Mouse (Mus musculus) heart, embryonic 15.5 days (tissue): ENCODE data around the gene Rbms2. TPM values are rescaled to one million over a fixed set of nuclear protein-coding genes. Genes with fewer than 3 reads are reported as not detected.
A peak's percentile ranks its signal among the peaks of the same experiment; 100 is the strongest.
"Not testable (repeated sequence)": the region's sequence is repeated elsewhere in the genome, so short reads cannot be mapped to it uniquely, and the experiment has no call there.

ENCODE experiments used
- ATAC-seq: fragments of 200-750 bp; cut with Nextera tagmentation; replicated peaks from 2 replicates; pipeline ENCODE4 v1.8.0; 2017; ENCODE audit warnings: low read depth, moderate TSS enrichment; ENCODE audit not compliant: insufficient number of reproducible peaks, insufficient read depth, low FRiP score
- H3K27ac ChIP-seq: fragments of 300-500 bp; sonication (generic); 2 replicates; pipeline ENCODE4 v1.5.1; 2015; ENCODE audit warnings: mild to moderate bottlenecking, inconsistent platforms
- H3K27me3 ChIP-seq: fragments of 300-500 bp; sonication (generic); 2 replicates; pipeline ENCODE4 v1.6.1; 2015; ENCODE audit warnings: inconsistent platforms
- H3K36me3 ChIP-seq: fragments of 300-500 bp; sonication (generic); 2 replicates; pipeline ENCODE4 v1.6.1; 2015; ENCODE audit warnings: mild to moderate bottlenecking, inconsistent platforms
- H3K4me1 ChIP-seq: fragments of 300-500 bp; sonication (generic); replicated peaks from 2 replicates; pipeline ENCODE4 v1.6.1; 2015; ENCODE audit warnings: inconsistent platforms
- H3K4me2 ChIP-seq: fragments of 300-500 bp; sonication (generic); 2 replicates; pipeline ENCODE4 v1.6.1; 2015; ENCODE audit warnings: inconsistent platforms, mild to moderate bottlenecking, moderate library complexity
- H3K4me3 ChIP-seq: fragments of 300-500 bp; sonication (generic); 2 replicates; pipeline ENCODE4 v1.5.1; 2015; ENCODE audit warnings: mild to moderate bottlenecking, inconsistent platforms
- H3K9ac ChIP-seq: fragments of 300-500 bp; sonication (generic); 2 replicates; pipeline ENCODE4 v1.6.1; 2015; ENCODE audit warnings: mild to moderate bottlenecking, inconsistent platforms
- H3K9me3 ChIP-seq: fragments of 300-500 bp; sonication (generic); replicated peaks from 2 replicates; pipeline ENCODE4 v1.6.1; 2016; ENCODE audit warnings: inconsistent platforms
- WGBS: fragments of 180-500 bp; shearing (Covaris S2); methylation state at CpG from one replicate; pipeline ENCODE4 v1.1.7; 2015; ENCODE audit warnings: mixed read lengths; 5-methylcytosine and 5-hydroxymethylcytosine counted together
- polyA plus RNA-seq: library from polyadenylated mRNA; unstranded; fragments of >200 nt; fragmentation: Nextera tagmentation; extraction: Ambion mirVana; gene quantifications from 2 replicates; pipeline ENCODE4 v1.2.1, GENCODE M21; 2015

Gene Rbms2
- polyA plus RNA-seq: 33.8 and 38.2 TPM in 2 replicates

DNA sequence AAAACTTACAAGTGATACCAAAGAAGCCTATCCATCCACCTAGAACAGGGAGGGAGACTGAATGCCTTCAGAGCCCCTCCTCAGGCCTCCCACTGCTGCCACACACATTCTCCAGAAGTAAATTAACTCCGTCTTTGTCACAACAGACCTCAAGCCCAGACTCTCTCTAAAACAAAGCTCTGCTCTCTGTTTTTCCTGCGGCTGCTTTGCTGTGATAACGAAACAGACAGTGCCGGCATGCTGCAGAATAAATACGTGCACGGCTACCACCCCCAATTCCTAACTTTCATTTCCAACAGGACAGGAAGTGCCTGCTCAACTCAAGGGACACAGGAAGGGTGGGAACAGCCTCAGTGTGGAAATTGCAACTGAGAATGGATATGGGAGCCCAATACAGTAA lies at the start of gene Rbms2:
TSS of gene Rbms2 (minus strand) at position 309 of the 400 bp plus-strand sequence.
- Histone ChIP-seq H3K36me3 (no peaks in the 10 kb centered on the region), H3K4me2 (peak within 1 kb of the TSS; percentile 51), H3K4me1 (peaks cover 10% of the 10 kb centered on the region), H3K9me3 (no peaks in the 10 kb centered on the region), H3K27ac (peak within 1 kb of the TSS; percentile 74), H3K9ac (peak within 1 kb of the TSS; percentile 37), H3K27me3 (no peaks in the 10 kb centered on the region), H3K4me3 (peak within 1 kb of the TSS; percentile 39)
- ATAC-seq: peak; percentile 58
- WGBS: 4% methylated on average over 6 of the region's 6 CpGs

DNA sequence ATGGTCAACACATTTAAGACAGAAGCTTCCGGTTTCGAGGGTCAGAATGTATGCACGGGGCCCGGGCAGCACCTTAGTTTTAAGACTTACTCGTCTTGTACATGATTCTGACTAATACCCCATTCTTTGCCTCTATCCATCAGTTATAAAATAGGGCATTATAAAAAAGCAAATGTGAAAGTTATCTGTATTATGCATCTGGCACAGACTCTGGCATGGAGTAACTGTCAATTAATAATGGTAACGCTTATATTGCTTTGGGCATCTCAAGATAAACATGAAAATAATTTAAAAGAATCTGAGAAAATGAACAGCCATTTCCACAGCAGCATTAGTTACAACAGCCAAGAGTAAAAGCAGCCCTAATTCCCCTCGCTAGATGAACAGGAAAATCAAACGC lies 47.9 kb upstream of the Rbms2 start:
- no peak for ATAC-seq
- no peaks in the 10 kb centered on the region for H3K27me3 ChIP-seq
- H3K4me1 ChIP-seq: peaks cover 7% of the 10 kb centered on the region
- H3K4me3 ChIP-seq: no peak overlapping the region
- no peak overlapping the region for H3K4me2 ChIP-seq
- no peaks in the 10 kb centered on the region for H3K36me3 ChIP-seq
- 89% methylated on average over 8 of the region's 8 CpGs for WGBS
- no peaks in the 10 kb centered on the region for H3K9me3 ChIP-seq
- no peak overlapping the region for H3K9ac ChIP-seq
- H3K27ac ChIP-seq: no peak overlapping the region

DNA sequence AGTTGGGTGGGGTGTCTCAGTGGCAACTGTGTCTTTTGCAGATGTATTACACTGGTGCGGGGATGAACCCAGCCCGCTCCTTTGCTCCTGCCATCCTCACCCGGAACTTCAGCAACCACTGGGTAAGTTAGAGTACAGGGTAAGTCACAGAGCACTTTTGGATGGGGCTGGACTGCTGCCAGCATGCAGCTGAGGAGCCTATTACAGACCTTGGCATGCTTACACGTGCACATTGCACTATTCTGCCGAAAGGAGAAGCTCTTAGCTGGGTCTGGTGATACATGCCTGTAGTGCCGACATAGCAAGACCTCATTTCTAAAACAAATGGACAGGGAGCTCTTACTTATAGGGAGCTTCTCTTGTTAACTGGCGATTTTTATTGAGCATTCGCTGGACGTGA lies 47.5 kb upstream of the Rbms2 start:
- no peak overlapping the region for H3K4me3 ChIP-seq
- no peak overlapping the region for H3K27ac ChIP-seq
- no peak for ATAC-seq
- H3K4me1 ChIP-seq: peaks cover 4% of the 10 kb centered on the region
- 68% methylated on average over 9 of the region's 9 CpGs for WGBS
- no peaks in the 10 kb centered on the region for H3K9me3 ChIP-seq
- no peak overlapping the region for H3K4me2 ChIP-seq
- H3K27me3 ChIP-seq: no peaks in the 10 kb centered on the region
- H3K36me3 ChIP-seq: no peaks in the 10 kb centered on the region
- no peak overlapping the region for H3K9ac ChIP-seq

DNA sequence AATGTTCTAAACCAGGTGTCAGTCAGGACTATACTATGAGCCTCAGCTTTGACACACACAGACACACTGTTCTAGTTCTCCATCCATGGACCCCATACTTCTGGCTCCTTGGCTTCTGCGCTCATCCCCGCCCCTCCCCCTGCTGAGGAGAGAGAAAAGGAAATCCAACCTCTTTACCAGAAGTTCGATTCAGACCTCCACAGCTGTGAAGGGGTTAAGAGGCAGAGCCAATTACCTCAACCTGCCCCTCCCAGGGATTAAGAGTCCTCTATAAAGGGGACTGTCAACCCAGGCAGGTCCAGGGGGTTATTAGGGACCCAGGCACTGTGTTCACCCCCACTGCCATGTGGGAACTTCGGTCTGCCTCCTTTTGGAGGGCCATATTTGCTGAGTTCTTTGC lies 45.4 kb upstream of the Rbms2 start, which contains the start of gene Mip:
TSS of gene Mip (plus strand) at position 301 of the 400 bp plus-strand sequence.
- no peaks in the 10 kb centered on the region for H3K4me1 ChIP-seq
- H3K9ac ChIP-seq: no peak within 1 kb of the TSS
- no peaks in the 10 kb centered on the region for H3K27me3 ChIP-seq
- H3K4me3 ChIP-seq: no peak within 1 kb of the TSS
- H3K4me2 ChIP-seq: no peak within 1 kb of the TSS
- H3K27ac ChIP-seq: no peak within 1 kb of the TSS
- 55% methylated on average over 4 of the region's 4 CpGs for WGBS
- ATAC-seq: no peak
- no peaks in the 10 kb centered on the region for H3K36me3 ChIP-seq
- H3K9me3 ChIP-seq: no peaks in the 10 kb centered on the region

DNA sequence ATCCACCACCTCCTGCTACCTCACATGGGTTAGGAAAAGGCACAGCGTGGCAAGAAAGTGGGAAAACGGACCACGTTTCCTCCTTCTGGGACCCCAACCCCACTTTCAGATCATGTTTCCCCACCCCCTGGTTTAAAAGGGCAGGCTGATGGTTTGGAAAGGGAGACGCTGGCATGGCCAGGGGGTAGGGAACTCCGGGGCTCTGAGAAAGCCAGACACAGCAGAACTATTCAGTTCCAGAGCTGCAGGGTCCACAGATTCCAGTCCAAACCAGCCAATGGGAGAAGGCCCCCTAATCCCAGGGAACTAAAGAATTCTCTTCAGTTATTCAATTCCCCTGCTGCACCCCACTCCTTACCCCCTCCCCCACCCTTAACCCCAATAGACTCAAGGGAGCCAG lies 45.0 kb upstream of the Rbms2 start:
- Histone ChIP-seq H3K4me3 (no peak overlapping the region), H3K27me3 (no peaks in the 10 kb centered on the region), H3K9ac (no peak overlapping the region), H3K4me2 (no peak overlapping the region), H3K4me1 (no peaks in the 10 kb centered on the region), H3K9me3 (no peaks in the 10 kb centered on the region), H3K27ac (no peak overlapping the region), H3K36me3 (no peaks in the 10 kb centered on the region)
- WGBS: 40% methylated on average over 5 of the region's 5 CpGs
- no peak for ATAC-seq

DNA sequence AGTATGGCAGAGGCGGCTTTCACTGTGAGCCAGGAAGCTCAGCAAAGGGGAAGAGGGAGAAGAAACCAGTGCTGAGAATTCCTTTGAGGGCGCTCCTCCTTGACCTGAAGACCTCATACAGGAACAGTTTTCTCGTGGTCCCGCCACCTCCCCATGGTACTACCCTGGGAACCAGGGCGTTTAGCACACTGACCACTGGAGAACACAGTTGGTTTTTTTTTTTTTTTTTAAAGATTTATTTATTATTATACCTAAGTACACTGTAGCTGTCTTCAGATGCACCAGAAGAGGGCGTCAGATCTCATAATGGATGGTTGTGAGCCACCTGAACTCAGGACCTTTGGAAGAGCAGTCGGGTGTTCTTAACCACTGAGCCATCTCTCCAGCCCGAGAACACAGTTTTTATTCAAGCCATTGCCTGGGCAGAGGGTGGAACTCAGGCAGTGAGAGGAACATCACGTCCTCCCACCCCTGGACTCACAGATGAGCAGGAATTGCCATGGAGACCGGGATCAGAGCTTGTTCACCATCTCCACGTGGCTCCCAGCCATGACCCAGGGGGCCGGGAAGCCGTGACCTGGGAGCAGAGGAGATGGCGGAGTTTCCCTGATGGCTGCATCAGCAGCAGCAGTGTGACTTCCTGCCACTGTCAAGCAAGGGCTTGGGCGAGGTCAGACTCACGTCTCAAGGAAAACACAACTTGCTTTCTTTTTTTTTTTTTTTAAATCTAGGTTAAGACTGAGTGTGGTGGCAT lies 41.6 kb upstream of the Rbms2 start:
- Histone ChIP-seq H3K4me3 (no peak overlapping the region), H3K9ac (no peak overlapping the region), H3K27me3 (no peaks in the 10 kb centered on the region), H3K4me2 (no peak overlapping the region), H3K36me3 (no peaks in the 10 kb centered on the region), H3K4me1 (no peaks in the 10 kb centered on the region), H3K27ac (no peak overlapping the region), H3K9me3 (no peaks in the 10 kb centered on the region)
- ATAC-seq: no peak
- 60% methylated on average over 16 of the region's 16 CpGs for WGBS

DNA sequence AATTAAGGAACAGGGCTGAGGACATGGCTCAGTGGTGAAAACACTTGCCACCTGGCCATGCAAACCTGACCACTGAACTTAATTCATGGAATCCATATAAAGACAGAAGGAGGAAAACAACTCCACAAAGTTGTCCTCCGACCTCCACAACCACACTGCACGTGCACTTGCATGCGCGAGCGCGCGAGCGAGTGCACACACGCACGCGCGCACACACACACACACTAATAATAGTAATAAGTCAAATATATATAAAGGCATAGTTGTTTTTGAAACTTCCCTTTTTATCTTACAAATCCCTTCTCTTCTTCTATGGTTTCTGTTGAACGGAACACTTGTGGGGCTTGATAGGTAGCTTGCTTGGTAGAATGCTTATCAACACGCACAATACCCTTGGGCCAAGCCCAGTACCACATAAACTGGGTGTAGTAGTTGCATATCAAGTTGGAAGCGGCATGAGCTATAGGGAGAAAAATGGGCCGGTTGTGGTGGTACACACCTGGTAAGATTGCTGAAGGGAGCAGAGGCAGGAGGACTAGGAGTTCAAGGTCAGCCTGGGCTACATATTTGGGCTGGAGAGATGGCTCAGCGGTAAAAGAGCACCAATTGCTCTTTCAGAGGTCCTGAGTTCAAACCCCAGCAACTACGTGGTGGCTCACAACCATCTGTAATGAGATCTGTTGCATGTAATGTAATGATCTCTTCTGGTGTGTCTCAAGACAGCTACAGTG lies 38.5 kb upstream of the Rbms2 start:
- Histone ChIP-seq H3K4me3 (no peak overlapping the region), H3K9me3 (no peaks in the 10 kb centered on the region), H3K36me3 (no peaks in the 10 kb centered on the region), H3K9ac (no peak overlapping the region), H3K27me3 (peaks cover under 1% of the 10 kb centered on the region; the same call in 1 of the 2 replicates), H3K4me1 (no peaks in the 10 kb centered on the region), H3K4me2 (no peak overlapping the region), H3K27ac (no peak overlapping the region)
- ATAC-seq: no peak
- 90% methylated on average over 18 of the region's 18 CpGs for WGBS

DNA sequence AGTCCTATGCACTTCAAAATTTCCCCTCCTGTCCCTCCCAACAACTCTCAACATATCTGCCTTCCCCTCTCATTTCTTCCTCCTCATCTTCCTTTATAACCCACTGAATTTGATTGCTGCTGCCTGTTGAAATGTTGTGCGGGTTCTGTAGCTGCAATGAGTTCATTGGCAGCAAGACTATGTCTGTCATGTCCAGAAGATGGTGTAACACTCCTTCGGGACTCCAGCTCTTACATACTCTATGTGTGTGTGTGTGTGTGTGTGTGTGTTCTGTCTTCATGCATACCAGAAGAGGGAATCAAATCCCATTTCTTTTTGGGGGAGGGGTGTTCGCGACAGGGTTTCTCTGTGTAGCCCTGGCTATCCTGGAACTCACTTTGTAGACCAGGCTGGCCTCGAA lies 34.9 kb upstream of the Rbms2 start:
- H3K4me2 ChIP-seq: no peak overlapping the region
- no peaks in the 10 kb centered on the region for H3K9me3 ChIP-seq
- H3K9ac ChIP-seq: no peak overlapping the region
- peaks cover 3% of the 10 kb centered on the region; the same call in 1 of the 2 replicates for H3K27me3 ChIP-seq
- H3K27ac ChIP-seq: no peak overlapping the region
- H3K4me3 ChIP-seq: no peak overlapping the region
- H3K36me3 ChIP-seq: no peaks in the 10 kb centered on the region
- WGBS: 80% methylated on average over 5 of the region's 5 CpGs
- ATAC-seq: no peak
- H3K4me1 ChIP-seq: peaks cover 16% of the 10 kb centered on the region

DNA sequence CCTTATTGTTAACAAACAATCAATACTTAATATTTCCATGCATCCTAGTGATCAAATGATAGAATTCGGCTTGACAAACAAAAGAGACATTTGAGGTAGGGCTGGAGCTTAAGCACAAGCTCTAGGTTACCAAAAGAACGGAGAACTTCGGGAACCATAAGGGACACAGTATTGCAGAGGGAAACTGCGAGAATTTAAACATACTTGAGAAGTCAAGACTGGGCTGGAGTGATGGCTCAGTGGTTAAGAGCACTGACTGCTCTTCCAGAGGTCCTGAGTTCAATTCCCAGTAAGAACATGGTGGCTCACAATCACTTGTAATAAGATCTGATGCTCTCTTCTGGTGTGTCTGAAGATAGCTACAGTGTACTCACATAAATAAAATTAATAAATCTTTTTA lies 34.0 kb upstream of the Rbms2 start:
- H3K27me3 ChIP-seq, ATAC-seq: not testable (repeated sequence)

DNA sequence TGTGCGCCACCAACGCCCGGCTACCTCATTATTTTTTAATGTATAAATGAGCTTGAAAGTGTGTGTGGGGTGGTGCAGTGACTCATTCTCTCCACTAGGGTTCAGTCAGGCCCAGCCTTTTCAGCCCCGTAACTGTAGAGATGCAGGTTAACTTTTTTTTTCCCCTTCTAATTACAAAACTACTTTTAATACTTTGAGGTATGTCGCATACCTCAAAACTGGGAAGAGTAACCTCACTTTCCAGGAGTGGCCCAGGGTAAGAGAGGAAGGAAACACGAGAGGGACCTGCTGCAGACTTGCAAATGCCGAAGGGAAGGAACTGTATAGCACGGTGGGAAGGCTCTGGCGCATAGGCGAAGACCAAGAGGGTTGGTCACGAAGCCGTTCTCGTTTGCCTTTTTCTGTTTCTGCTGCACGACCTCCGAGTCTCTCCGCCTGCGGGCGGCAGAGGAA lies 32.8 kb upstream of the Rbms2 start:
- peaks cover 3% of the 10 kb centered on the region; the same call in 1 of the 2 replicates for H3K27me3 ChIP-seq
- WGBS: under 1% methylated on average over 18 of the region's 18 CpGs
- peaks cover 16% of the 10 kb centered on the region for H3K4me1 ChIP-seq
- ATAC-seq: 0 out of 2 replicates have a peak, but pooled peaks have one; percentile 41
- H3K9me3 ChIP-seq: no peaks in the 10 kb centered on the region
- peak overlapping the region; percentile 11; the same call in 1 of the 2 replicates for H3K27ac ChIP-seq
- H3K36me3 ChIP-seq: no peaks in the 10 kb centered on the region
- H3K9ac ChIP-seq: peak overlapping the region; percentile 33
- peak overlapping the region; percentile 67 for H3K4me2 ChIP-seq
- peak overlapping the region; percentile 39 for H3K4me3 ChIP-seq

More for the DNA sequence above, 34.0 kb upstream of the Rbms2 start:
- not testable (repeated sequence) for H3K9me3 ChIP-seq, H3K4me3 ChIP-seq, H3K4me2 ChIP-seq, H3K36me3 ChIP-seq, H3K9ac ChIP-seq, H3K27ac ChIP-seq
- H3K4me1 ChIP-seq: peaks cover 16% of the 10 kb centered on the region
- 85% methylated on average over 4 of the region's 4 CpGs for WGBS

DNA sequence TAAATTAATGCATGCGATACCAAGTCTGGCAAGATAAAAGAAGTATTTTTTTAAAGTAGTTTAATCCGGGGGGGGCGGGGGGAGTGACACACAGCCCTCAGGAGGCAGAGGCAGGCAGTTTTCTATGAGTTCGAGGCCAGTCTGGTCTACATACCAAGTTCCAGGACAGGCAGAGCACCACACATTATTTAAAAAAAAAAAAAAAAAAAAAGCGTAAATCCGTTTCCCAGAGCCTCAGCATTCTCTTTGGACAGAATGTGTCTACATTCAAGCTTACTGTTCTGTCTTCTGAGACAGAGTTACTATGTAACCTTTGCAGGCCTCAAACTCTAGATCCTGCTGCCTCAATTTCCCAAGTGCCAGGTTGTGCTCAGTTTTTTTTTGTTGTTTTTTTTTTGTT lies 32.1 kb upstream of the Rbms2 start:
- Histone ChIP-seq H3K4me3 (peak overlapping the region; percentile 76), H3K36me3 (no peaks in the 10 kb centered on the region), H3K27ac (peak overlapping the region; percentile 69), H3K9me3 (no peaks in the 10 kb centered on the region), H3K4me2 (peak overlapping the region; percentile 93), H3K4me1 (peaks cover 16% of the 10 kb centered on the region), H3K9ac (peak overlapping the region; percentile 74; the same call in 1 of the 2 replicates), H3K27me3 (peaks cover 3% of the 10 kb centered on the region; the same call in 1 of the 2 replicates)
- 40% methylated on average over 6 of the region's 6 CpGs for WGBS
- ATAC-seq: no peak
